Mouse (Mus musculus): ENCODE data around the gene Pla2r1.

- TF ChIP-seq EP300 (IDR thresholded peaks at IDR 0.05) (no peak), CTCF (IDR thresholded peaks at IDR 0.05) (no peak)
Observed at GRCm38 (mm10) chr2:60503991-60504390, 49.1 kb downstream of the Pla2r1 start.
